Mouse (Mus musculus) kidney, adult 11 months (tissue): Measurements from ENCODE around the gene Gpc3.

Experiments used
- DNase-seq: peaks from one replicate; pipeline ENCODE4 v3.0.0; 2022

Gpc3 gene

GRCm38 (mm10) chrX:52551296-52551695 is 62.5 kb downstream of the Gpc3 start:
- no peak for DNase-seq

DNA sequence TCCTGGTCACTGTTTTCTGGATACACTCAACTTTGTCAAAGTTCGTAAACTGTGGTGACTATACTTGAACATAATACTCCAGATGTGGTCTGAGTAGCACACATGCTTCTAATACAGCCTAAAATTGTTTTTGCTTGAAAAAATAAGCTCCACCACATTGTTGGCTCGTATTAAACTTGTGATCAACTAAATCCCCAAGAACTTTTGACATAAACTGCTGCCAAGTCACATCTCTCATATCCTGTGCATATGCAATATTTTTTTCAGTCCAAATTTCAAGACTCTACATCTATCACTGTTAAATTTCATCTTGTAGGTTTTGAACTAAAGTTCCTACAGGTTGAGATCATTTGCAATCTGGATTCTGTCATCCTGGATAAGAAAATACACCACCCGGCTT is 69.1 kb downstream of the Gpc3 start:
- DNase-seq = no peak

DNA sequence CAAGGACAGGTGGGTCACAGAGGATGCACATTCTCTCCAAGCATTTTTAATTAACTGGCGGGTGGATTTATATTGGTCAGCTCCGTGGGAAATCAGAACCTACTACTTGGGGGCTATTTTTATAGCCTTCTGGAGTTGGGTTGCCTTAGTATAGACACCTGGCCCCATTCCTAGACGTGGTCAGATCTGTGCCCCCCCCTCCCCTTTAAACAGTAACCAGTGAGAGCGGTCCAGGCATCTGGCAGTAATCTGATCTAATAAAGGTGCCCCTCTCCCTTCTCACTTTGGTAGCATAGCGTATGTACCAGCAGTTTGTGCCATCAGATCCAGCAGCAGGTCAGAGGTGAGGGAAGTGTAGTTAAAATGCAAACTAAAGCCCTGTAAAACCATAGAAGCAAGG is 76.5 kb downstream of the Gpc3 start:
- DNase-seq = no peak

- no peak for DNase-seq
These were observed 80.0 kb downstream of the Gpc3 start for GRCm38 (mm10) chrX:52533766-52534165.

DNA sequence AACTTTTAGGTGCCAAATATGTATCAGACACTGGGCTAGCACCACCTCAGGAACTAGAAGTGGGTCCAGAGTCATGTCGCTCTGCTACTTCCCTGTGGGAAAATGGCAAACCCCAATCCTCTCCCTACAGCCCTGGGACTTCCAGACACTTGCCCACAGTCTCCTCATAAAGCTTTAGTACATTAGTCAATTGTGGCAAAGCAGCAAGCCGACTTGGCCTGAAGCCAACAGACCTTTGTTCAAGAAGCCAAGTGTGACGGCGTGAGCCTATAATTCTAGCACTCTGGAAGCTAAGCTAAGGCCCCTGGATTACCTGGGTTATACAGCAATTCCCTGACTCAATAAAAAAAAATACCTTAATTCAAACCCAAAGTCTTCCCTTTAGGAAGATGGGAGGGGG is 80.7 kb downstream of the Gpc3 start:
- peak; percentile 47 for DNase-seq

DNA sequence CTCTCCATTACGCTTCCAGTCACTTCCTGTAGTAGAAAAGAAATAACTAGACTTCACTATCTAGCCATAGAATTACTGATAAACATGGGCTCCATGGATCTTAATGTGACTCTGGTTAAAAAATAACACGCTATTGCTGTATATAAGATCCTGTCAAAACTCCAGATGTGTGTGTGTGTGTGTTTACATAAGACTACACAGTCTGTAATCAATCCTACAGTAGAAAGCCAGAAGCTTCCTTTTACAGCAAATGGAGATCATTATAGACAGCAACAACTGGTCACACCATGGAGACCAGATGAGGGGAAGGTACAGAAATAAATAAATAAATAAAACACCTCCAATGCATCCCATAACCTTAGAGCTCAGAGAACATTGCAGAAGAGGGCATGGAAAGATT is 81.6 kb downstream of the Gpc3 start:
- no peak for DNase-seq

DNA sequence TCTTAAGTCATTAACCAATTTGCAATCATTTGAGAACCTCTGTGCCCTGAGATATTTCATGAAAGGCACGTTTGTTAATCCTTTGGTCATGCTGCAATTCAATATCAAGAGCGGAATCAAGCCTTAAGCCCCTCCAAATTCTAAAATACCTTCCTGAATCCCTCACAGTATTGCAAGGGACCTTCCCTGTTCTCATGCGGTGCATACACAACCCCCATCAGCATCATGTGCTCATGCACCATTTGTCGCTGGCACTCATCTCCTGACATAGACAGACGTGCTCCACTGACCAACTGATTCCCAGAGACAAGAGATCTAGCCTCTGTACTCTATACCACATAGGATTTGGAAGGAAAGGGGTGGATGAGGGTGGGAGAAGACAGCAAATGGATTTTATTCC is 87.7 kb downstream of the Gpc3 start:
- DNase-seq = no peak

- no peak for DNase-seq
These were observed 88.6 kb downstream of the Gpc3 start for GRCm38 (mm10) chrX:52525132-52525531.

GRCm38 (mm10) chrX:52514553-52514952 is 99.2 kb downstream of the Gpc3 start:
- DNase-seq = no peak

- DNase-seq = no peak
These were observed 102.6 kb downstream of the Gpc3 start for GRCm38 (mm10) chrX:52511151-52511550.

DNA sequence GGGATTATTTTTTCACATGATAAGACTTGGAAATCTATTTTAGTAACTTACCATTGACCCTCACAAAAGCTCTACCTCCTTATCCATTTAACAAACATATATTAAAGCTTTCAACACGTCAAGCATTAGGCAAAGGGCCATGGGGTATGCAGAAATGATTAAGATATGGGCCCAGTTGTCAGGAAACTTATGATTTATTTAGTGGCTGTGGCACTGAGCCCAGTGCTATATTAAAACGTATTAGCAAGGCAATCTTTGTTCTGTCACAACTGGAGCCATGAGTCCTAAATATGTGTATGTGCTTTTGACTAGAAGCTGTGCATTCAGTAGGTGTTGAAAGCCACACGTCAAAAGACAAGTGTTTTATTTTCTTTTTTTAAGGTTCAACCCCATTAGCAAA is 109.9 kb downstream of the Gpc3 start:
- DNase-seq = no peak

DNA sequence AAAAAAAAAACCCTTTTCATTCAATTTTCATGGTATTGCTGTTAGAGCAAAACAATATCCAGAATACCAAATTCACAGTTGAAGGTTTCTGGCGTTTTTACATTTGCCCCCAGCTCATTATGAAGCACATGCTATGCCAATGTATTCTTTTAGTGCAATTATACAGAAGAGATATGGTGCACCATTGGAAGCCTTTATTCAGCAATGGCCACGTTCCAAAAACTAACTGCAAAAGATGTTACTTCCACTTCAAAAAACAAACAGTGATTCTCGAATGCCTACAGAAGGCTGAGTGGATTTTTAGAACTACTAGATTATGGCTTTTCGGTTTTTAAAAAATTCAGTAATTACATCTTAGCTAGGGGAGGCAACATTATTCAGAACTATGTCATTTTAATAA is 124.3 kb downstream of the Gpc3 start:
- DNase-seq = no peak

DNA sequence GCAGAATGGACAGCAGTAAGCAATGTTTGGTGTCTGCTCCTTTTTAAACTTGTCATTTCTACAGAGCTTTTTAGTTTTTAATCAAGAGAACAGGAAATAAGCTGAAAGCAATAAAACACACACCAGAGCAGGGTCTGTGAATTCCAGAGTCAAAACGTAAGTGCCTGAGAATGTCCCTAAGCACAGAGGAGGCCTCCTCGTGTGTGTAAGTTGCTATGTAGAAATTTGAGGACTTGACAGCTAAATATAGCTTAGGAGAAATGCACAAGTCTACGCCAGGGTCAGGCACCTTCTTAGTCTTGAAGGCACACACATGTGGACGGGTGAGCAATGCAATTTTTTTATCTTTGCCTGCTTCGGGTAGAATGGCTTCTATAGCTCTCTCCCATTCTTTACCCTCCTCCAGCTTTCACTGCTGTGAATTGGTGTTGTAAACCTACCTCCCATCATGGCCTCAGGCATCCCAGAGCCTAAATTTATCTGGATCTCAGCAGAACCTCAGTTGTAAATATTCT is 158.6 kb downstream of the Gpc3 start:
- no peak for DNase-seq

GRCm38 (mm10) chrX:52453445-52454182 is 160.1 kb downstream of the Gpc3 start:
- DNase-seq = peak; percentile 52

DNA sequence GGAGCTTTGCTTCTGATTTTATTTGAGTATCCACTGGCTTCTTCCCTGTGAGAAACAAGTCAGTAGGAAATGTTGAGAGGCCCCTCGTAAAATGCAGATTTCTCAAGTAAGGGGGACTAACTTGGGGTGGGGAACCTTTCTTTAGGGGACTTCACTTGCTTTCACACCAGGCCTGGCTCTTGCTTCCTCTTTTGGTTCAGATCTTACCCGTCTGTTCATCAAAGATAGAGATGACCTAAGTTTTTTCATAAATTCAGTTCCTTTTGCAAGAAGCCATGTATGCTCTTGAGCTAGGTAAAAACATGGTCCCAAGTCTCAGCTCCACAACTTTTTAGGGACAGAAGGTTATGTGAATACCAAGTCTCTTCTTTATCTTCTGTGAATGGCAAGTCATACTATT is 164.6 kb downstream of the Gpc3 start:
- DNase-seq = no peak

DNA sequence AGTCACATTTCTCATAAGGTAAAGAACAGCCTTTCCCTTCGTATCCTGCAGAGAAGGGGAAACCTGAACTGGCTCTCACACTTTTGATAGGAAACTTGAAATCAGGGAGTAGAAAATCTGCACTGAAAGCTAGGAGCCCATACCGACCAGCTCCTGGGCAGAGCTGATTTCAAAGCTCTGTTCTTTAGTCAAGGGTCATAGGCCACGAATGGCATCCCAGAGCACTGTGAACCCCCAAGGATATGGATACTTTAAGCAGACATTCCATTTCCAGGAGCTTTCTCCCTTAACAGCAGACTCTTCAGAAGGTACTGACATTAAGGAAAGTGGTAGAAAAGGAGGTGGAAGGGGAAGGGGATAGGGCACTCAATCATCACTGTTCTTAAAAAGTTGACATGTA is 165.3 kb downstream of the Gpc3 start:
- no peak for DNase-seq

- no peak for DNase-seq
These were observed 167.2 kb downstream of the Gpc3 start for GRCm38 (mm10) chrX:52446530-52446929.

- no peak for DNase-seq
These were observed 168.8 kb downstream of the Gpc3 start for GRCm38 (mm10) chrX:52444977-52445376.

DNA sequence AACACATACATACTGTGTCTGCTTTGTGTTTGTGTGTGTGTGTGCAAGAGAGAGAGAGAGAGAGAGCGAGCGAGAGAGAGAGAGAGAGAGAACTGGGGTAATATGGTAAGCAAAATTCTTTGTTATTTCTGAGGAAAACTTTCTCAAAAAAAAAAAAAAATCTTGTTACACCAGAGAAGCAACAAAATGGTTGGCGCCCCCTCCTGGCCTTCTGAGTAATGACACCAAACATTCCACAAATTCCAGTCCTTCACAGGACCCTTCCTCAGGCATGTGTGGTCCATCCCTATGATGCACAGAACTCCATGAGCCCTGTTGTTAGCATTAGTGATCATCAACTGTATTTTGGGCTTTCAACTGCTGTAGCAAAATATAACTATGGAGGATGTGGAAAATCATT is 172.0 kb downstream of the Gpc3 start:
- no peak for DNase-seq

GRCm38 (mm10) chrX:52439421-52439820 is 174.3 kb downstream of the Gpc3 start:
- no peak for DNase-seq

DNA sequence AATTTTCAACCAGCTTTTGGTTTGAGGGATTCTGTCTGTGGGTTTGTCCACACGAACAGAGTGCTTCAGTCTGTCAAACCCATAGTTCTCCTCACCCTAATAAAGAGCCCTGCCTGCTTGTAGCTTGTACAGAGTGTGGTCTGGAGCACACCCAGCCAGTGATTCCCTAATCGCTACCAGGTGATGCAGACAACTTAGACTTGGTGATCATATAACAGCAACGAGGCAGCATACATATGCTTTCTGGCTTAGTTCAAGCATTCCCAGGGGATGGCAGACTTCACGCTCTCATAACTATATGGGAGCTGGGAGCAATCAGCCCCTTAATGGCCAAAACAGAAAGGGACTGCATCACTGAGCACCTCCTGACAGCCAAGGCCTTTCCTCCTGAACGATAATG is 188.1 kb downstream of the Gpc3 start:
- no peak for DNase-seq

DNA sequence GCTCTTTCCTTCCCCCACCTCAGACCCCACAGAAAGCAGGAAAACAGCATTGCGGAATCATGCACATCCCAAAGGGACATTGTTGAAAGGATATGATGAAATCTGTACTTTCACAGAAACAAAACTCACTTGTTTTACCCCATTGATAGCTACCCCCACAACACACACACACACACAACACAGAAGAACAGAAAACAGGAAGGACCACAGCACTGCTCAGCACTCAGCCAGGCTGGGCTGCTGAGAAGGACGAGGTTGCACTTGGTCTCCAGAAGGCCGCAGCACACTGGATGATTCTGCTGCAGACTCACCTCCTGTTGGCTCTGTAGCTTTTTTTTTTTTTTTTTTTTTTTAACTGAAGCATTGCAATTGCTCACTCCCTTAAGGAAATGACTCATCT is 193.9 kb downstream of the Gpc3 start:
- no peak for DNase-seq

DNA sequence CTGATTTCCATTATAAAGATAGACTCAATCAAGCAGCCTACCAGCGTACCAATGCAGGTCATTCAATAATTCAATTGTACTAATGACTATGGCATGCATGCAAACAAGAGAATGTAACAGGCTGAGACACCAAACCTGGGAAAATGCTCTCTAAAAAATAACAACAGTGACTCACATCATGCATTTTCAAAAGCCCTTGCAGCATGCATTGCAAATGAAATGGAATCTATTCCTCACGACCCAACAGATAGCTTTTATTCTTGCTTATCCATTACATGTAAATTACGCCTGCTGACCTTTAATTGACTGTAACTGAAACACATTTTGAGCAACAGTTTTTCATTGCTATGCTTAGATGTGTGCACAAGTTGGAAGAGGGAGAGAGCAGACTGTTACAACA is 200.8 kb downstream of the Gpc3 start:
- no peak for DNase-seq

DNA sequence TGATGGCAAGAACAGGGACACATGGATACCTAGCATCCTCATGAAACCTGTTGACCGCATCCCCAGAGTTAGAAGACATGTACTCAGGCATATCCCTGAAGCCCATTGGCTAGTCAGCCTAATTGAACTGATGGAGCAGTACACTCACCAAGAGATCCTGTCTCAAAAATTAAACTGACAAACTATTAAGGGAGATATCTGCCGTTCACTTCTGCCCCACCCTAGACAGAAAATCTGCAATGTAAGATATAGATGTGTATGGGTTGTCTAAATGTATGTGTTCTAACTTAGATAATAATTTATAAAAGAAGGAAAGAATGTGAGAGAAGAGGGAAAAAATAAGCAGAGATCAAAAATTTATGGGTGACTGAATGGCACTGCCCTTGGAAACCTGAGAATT is 212.6 kb downstream of the Gpc3 start:
- DNase-seq = no peak

- DNase-seq = no peak
These were observed 238.6 kb downstream of the Gpc3 start for GRCm38 (mm10) chrX:52375129-52375528.
